Mouse (Mus musculus): ENCODE data around the gene Ptprk.

- no peak for TF ChIP-seq CTCF (IDR thresholded peaks at IDR 0.05; ENCODE audit: control insufficient read depth, insufficient read depth, low read length)
- no peak for TF ChIP-seq POLR2A (IDR thresholded peaks at IDR 0.05; ENCODE audit: borderline replicate concordance, control insufficient read depth, low read depth, low read length)
Measured at GRCm38 (mm10) chr10:28260651-28261050, 186.0 kb downstream of the Ptprk start.

All from bone marrow, adult 2 months (tissue).